Mouse (Mus musculus): ENCODE data around the gene Lta. TPM values are rescaled to one million over a fixed set of nuclear protein-coding genes. Genes with fewer than 3 reads are reported as not detected.

The Lta gene
- polyA plus RNA-seq, 1 experiment from 2014 or later, result not detected

DNA sequence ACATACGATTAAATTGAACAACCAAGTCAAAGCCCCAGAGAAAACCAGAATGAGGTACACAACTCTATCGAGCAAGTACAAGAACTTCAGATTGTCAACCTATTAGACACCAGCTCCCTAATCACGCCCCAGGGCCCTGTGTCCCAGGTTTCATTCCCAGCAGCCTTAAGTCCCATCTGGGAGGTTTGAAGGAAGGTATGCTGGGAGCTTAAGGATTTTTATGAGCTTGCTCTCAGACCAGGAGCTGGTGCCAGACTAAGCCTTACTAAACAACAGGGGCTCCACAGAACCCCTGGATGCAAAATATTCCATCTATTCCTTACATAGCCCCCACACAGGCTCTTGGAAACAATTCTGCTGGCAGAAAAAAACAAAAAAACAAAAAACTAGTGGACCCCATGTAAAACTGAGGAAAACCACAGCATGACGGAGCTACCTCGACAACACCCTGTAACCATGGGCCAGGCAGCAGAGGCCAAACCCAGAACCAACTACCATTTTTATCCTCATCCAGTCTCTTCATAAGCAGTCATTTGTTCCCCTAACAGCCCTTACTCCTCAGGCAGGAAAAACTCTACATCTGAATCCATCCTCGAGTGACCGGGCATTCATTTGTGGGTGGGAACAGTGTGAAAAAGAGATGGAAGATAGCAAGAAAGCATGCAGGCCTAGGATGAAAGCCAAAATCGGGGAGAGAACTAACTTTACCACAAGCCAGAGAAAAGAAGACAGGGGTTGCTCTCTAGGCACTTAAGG lies 41.6 kb downstream of the Lta start:
- Histone ChIP-seq H3K27me3 (ENCODE audit: control insufficient read depth, insufficient read depth, low read depth, low read length) (no peaks in the 10 kb centered on the region), H3K9me3 (replicated peaks; ENCODE audit: control insufficient read depth, low read length) (no peaks in the 10 kb centered on the region), H3K4me1 (ENCODE audit: control insufficient read depth, low read depth, low read length) (peaks cover 25% of the 10 kb centered on the region), H3K4me3 (ENCODE audit: low read depth, low read length) (peak overlapping the region; percentile 81), H3K9ac (ENCODE audit: low read depth, low read length) (peak overlapping the region; percentile 92), H3K27ac (ENCODE audit: low read length) (peak overlapping the region; percentile 98), H3K4me2 (ENCODE audit: low read depth, low read length) (peak overlapping the region; percentile 90), H3K36me3 (ENCODE audit: control insufficient read depth, insufficient read depth) (peaks cover 36% of the 10 kb centered on the region)
- 7% methylated on average over 8 of the region's 8 CpGs for WGBS (ENCODE audit: insufficient replicate concordance)
- ATAC-seq (ENCODE audit: low read depth), result no peak

DNA sequence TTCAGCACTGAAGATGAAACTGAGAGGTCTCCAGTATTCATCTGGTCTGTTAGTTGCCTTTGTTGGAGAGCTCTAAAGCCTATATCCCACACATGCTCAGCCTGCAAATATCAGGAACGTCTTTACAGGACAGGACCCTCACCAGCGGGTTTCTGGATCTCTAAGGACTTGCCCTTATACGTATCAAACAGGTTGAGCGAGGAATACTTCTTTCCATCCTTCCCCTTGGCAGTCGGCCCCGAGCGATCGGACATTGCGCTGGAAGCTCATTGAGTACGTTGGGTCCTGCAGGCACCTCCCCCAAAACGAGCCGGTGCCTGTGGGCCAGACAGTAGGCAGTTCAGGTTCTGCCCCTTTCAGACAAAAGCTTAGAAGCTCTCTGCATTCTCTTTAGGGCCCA lies 42.4 kb downstream of the Lta start:
- no peaks in the 10 kb centered on the region for H3K27me3 ChIP-seq (ENCODE audit: control insufficient read depth, insufficient read depth, low read depth, low read length)
- 59% methylated on average over 12 of the region's 12 CpGs for WGBS (ENCODE audit: insufficient replicate concordance)
- H3K4me3 ChIP-seq (ENCODE audit: low read depth, low read length), result peak overlapping the region; percentile 81
- no peak for ATAC-seq (ENCODE audit: low read depth)
- peaks cover 25% of the 10 kb centered on the region for H3K4me1 ChIP-seq (ENCODE audit: control insufficient read depth, low read depth, low read length)
- H3K4me2 ChIP-seq (ENCODE audit: low read depth, low read length), result peak overlapping the region; percentile 90
- peaks cover 43% of the 10 kb centered on the region for H3K36me3 ChIP-seq (ENCODE audit: control insufficient read depth, insufficient read depth)
- peak overlapping the region; percentile 92 for H3K9ac ChIP-seq (ENCODE audit: low read depth, low read length)
- H3K27ac ChIP-seq (ENCODE audit: low read length), result no peak overlapping the region
- H3K9me3 ChIP-seq (replicated peaks; ENCODE audit: control insufficient read depth, low read length), result no peaks in the 10 kb centered on the region

DNA sequence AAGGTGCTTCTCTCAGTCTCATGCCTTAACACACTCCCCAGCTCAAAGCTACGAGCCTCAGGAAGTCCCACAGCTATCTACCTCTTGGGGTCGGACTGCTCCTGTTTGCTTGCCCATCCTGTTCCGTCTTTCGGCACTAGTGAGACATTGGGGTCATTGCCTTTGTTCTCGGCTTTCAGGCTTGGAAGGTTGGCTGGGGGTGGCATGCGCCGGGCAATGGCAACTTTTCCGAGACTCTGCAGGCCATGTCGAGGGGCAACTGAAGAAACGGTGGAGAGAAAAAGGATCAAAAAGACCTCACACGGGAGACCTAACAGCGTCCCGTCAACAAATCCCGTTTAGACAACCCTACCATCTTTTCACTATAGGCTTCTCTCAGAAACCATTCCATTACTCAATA lies 43.0 kb downstream of the Lta start:
- H3K27ac ChIP-seq (ENCODE audit: low read length), result no peak overlapping the region
- no peaks in the 10 kb centered on the region for H3K27me3 ChIP-seq (ENCODE audit: control insufficient read depth, insufficient read depth, low read depth, low read length)
- no peak for ATAC-seq (ENCODE audit: low read depth)
- H3K4me2 ChIP-seq (ENCODE audit: low read depth, low read length), result no peak overlapping the region
- peaks cover 50% of the 10 kb centered on the region for H3K36me3 ChIP-seq (ENCODE audit: control insufficient read depth, insufficient read depth)
- H3K4me1 ChIP-seq (ENCODE audit: control insufficient read depth, low read depth, low read length), result peaks cover 25% of the 10 kb centered on the region
- H3K4me3 ChIP-seq (ENCODE audit: low read depth, low read length), result no peak overlapping the region
- no peaks in the 10 kb centered on the region for H3K9me3 ChIP-seq (replicated peaks; ENCODE audit: control insufficient read depth, low read length)
- H3K9ac ChIP-seq (ENCODE audit: low read depth, low read length), result no peak overlapping the region; the same call in 1 of the 2 replicates
- 78% methylated on average over 14 of the region's 14 CpGs for WGBS (ENCODE audit: insufficient replicate concordance)

DNA sequence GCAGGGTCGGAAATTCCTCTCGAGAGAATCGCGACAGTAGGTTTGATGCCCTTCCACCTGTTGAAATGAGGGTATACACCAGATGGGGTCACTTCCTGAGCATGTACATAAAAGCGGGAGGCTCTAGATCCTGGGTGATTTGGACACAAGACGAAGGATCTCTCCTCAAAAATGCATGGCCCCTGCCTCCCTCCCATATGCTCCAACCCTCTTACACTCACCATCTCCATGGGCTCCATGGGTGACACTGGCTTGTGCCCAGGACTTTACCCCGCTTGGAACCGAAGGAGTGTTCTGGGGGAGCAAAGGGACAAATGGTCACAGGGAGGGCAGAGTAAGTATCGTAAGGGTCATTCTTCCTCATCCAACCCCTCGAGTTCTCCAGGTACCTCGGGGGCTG lies 43.7 kb downstream of the Lta start:
- Histone ChIP-seq H3K9ac (ENCODE audit: low read depth, low read length) (no peak overlapping the region), H3K9me3 (replicated peaks; ENCODE audit: control insufficient read depth, low read length) (no peaks in the 10 kb centered on the region), H3K27ac (ENCODE audit: low read length) (no peak overlapping the region), H3K4me2 (ENCODE audit: low read depth, low read length) (no peak overlapping the region), H3K36me3 (ENCODE audit: control insufficient read depth, insufficient read depth) (peaks cover 57% of the 10 kb centered on the region), H3K27me3 (ENCODE audit: control insufficient read depth, insufficient read depth, low read depth, low read length) (no peaks in the 10 kb centered on the region), H3K4me1 (ENCODE audit: control insufficient read depth, low read depth, low read length) (peaks cover 23% of the 10 kb centered on the region), H3K4me3 (ENCODE audit: low read depth, low read length) (no peak overlapping the region)
- 79% methylated on average over 11 of the region's 11 CpGs for WGBS (ENCODE audit: insufficient replicate concordance)
- no peak for ATAC-seq (ENCODE audit: low read depth)

DNA sequence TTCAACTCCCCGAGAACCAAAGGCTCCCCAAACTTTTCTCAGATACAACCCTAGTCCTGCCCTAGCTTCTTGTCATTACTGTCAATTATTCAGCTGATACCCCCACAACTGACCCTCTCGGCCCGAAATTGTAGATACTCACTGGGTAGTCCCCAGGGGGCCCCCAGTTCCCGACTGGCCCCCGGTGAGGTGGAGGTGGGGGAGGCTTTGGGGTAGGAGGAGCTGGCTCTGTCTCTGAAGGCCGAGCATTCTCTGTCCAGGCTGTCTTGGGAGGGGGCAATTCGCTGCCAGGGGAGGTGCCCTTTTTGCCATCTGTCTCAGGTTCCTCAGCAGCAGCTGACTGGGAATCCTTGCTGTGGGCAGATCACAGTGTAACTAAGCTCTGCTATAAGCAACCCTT lies 45.5 kb downstream of the Lta start:
- peaks cover 17% of the 10 kb centered on the region for H3K4me1 ChIP-seq (ENCODE audit: control insufficient read depth, low read depth, low read length)
- H3K36me3 ChIP-seq (ENCODE audit: control insufficient read depth, insufficient read depth), result peaks cover 74% of the 10 kb centered on the region
- H3K9me3 ChIP-seq (replicated peaks; ENCODE audit: control insufficient read depth, low read length), result no peaks in the 10 kb centered on the region
- H3K27me3 ChIP-seq (ENCODE audit: control insufficient read depth, insufficient read depth, low read depth, low read length), result no peaks in the 10 kb centered on the region
- WGBS (ENCODE audit: insufficient replicate concordance), result 83% methylated on average over 7 of the region's 7 CpGs
- no peak overlapping the region for H3K27ac ChIP-seq (ENCODE audit: low read length)
- no peak for ATAC-seq (ENCODE audit: low read depth)
- H3K4me2 ChIP-seq (ENCODE audit: low read depth, low read length), result no peak overlapping the region
- H3K9ac ChIP-seq (ENCODE audit: low read depth, low read length), result no peak overlapping the region
- no peak overlapping the region for H3K4me3 ChIP-seq (ENCODE audit: low read depth, low read length)

DNA sequence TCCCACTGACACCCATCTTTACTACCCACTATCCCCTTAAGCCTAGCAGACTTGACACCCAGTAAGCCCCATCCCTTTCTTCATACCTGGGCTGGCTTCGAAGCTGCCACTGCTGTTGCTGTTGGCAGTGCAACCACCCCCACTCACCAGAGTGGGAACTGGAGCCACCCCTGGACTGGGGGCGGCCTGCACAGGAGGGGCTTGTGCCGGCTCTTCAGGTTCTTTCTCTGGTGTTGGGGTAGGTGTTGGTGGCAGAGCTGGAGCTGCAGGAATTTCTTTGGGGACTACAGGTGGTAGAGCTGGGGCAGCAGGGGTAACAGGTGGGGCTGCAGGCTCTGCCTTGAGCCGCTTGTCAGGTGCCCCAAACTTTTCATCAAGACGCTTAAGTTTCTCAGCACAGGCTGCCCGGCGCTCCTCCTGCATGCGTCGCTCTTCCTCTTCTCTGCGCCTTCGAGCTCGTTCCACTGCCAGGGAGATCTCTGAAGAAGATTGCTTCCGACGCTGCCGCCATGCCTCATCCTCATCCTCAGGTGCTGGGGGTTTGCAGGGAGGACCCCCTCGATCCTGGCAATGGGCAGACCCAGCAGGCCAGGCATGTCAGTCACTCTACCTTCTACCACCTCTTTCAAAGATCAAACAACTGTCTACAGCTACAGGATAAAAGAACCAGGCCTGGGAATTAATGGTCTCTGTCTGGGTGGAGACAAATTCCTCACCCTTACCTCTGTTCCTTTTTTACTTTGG lies 46.1 kb downstream of the Lta start:
- no peak overlapping the region for H3K4me3 ChIP-seq (ENCODE audit: low read depth, low read length)
- no peak overlapping the region for H3K9ac ChIP-seq (ENCODE audit: low read depth, low read length)
- no peaks in the 10 kb centered on the region for H3K9me3 ChIP-seq (replicated peaks; ENCODE audit: control insufficient read depth, low read length)
- H3K4me2 ChIP-seq (ENCODE audit: low read depth, low read length), result no peak overlapping the region
- WGBS (ENCODE audit: insufficient replicate concordance), result 87% methylated on average over 16 of the region's 16 CpGs
- H3K4me1 ChIP-seq (ENCODE audit: control insufficient read depth, low read depth, low read length), result peaks cover 17% of the 10 kb centered on the region
- H3K36me3 ChIP-seq (ENCODE audit: control insufficient read depth, insufficient read depth), result peaks cover 81% of the 10 kb centered on the region
- ATAC-seq (ENCODE audit: low read depth), result no peak
- H3K27me3 ChIP-seq (ENCODE audit: control insufficient read depth, insufficient read depth, low read depth, low read length), result no peaks in the 10 kb centered on the region
- H3K27ac ChIP-seq (ENCODE audit: low read length), result no peak overlapping the region

DNA sequence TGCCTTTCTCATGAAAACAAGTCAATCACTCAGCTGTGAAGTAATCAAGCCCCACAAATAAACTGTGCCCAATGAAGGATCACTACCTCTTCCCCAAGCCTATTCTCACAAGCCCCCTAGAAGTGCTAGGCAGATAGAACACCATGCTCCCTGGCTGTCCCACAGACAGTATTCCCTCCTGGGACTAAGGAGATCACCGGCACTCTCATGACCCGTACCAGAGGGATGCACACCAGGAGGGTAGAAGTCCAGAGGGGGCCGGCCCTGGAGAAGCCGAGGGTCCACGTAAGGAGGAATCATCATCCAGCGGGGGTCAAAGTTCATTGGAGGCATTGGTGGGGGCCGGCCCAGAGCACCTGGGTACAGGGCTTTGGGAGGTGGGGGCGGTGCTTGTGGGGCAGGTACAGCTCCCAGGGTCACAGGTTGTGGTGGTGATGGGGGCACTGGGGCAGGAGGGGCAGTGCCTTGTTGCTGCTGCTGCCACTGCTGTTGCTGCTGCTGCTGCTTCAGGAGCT lies 47.4 kb downstream of the Lta start:
- WGBS (ENCODE audit: insufficient replicate concordance), result 82% methylated on average over 8 of the region's 8 CpGs
- no peak for ATAC-seq (ENCODE audit: low read depth)
- peaks cover 94% of the 10 kb centered on the region for H3K36me3 ChIP-seq (ENCODE audit: control insufficient read depth, insufficient read depth)

DNA sequence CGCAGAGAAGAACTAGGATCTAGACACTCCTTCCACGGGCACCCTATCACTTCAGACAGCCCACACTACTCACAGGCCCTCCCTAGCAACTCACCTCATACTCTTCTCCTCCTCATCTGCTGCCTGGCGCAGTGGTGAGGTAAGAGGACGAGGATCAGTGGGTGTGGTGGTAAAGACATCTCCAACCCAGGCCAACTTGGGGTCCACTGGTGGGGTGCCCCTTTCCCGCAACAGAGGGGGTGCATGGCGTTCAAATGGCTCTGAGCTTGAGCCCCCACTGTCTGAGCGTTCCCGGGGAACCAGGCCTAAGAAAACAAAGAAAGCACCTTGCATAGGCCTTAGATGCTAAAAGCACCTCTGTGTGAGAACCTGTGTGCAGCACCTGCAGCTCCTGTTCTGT lies 47.9 kb downstream of the Lta start:
- Histone ChIP-seq H3K27me3 (ENCODE audit: control insufficient read depth, insufficient read depth, low read depth, low read length) (no peaks in the 10 kb centered on the region), H3K4me2 (ENCODE audit: low read depth, low read length) (no peak overlapping the region), H3K36me3 (ENCODE audit: control insufficient read depth, insufficient read depth) (peaks cover 97% of the 10 kb centered on the region), H3K4me1 (ENCODE audit: control insufficient read depth, low read depth, low read length) (peaks cover 3% of the 10 kb centered on the region; the same call in 1 of the 2 replicates), H3K9me3 (replicated peaks; ENCODE audit: control insufficient read depth, low read length) (no peaks in the 10 kb centered on the region), H3K9ac (ENCODE audit: low read depth, low read length) (no peak overlapping the region), H3K27ac (ENCODE audit: low read length) (no peak overlapping the region), H3K4me3 (ENCODE audit: low read depth, low read length) (no peak overlapping the region)
- ATAC-seq (ENCODE audit: low read depth), result no peak
- 83% methylated on average over 8 of the region's 8 CpGs for WGBS (ENCODE audit: insufficient replicate concordance)

More for the DNA sequence above, 47.4 kb downstream of the Lta start:
- Histone ChIP-seq H3K4me3 (ENCODE audit: low read depth, low read length) (no peak overlapping the region), H3K27me3 (ENCODE audit: control insufficient read depth, insufficient read depth, low read depth, low read length) (no peaks in the 10 kb centered on the region), H3K9ac (ENCODE audit: low read depth, low read length) (no peak overlapping the region), H3K4me2 (ENCODE audit: low read depth, low read length) (no peak overlapping the region), H3K9me3 (replicated peaks; ENCODE audit: control insufficient read depth, low read length) (no peaks in the 10 kb centered on the region), H3K4me1 (ENCODE audit: control insufficient read depth, low read depth, low read length) (peaks cover 7% of the 10 kb centered on the region), H3K27ac (ENCODE audit: low read length) (no peak overlapping the region)
